Mouse (Mus musculus) stomach, embryonic 16.5 days (tissue): ENCODE results near the gene Reps2. TPM values are rescaled to one million over a fixed set of nuclear protein-coding genes. Genes with fewer than 3 reads are reported as not detected.

Source experiments
- ATAC-seq: fragments of 200-750 bp; cut with Nextera tagmentation; 2 replicates; pipeline ENCODE4 v1.8.0; 2017; ENCODE audit warnings: moderate number of reproducible peaks, moderate TSS enrichment; ENCODE audit not compliant: insufficient read depth, low FRiP score
- H3K27ac ChIP-seq: fragments of 300-500 bp; sonication (generic); 2 replicates; pipeline ENCODE4 v1.5.1; 2014; ENCODE audit warnings: low read length
- H3K27me3 ChIP-seq: fragments of 300-500 bp; sonication (generic); 2 replicates; pipeline ENCODE4 v1.6.1; 2014; ENCODE audit warnings: low read length, control low read depth, mixed read lengths; ENCODE audit not compliant: control insufficient read depth, insufficient read depth
- H3K36me3 ChIP-seq: fragments of 300-500 bp; sonication (generic); 2 replicates; pipeline ENCODE4 v1.6.1; 2014; ENCODE audit warnings: low read length; ENCODE audit not compliant: control insufficient read depth, insufficient read depth
- H3K4me1 ChIP-seq: fragments of 300-500 bp; sonication (generic); 2 replicates; pipeline ENCODE4 v1.6.1; 2014; ENCODE audit warnings: low read length, control low read depth, mixed read lengths; ENCODE audit not compliant: control insufficient read depth, insufficient read depth
- H3K4me2 ChIP-seq: fragments of 300-500 bp; sonication (generic); 2 replicates; pipeline ENCODE4 v1.6.1; 2014; ENCODE audit warnings: low read depth, low read length, mixed read lengths
- H3K4me3 ChIP-seq: fragments of 300-500 bp; sonication (generic); replicated peaks from 2 replicates; pipeline ENCODE4 v1.5.1; 2014; ENCODE audit warnings: mild to moderate bottlenecking, low read length
- H3K9ac ChIP-seq: fragments of 300-500 bp; sonication (generic); 2 replicates; pipeline ENCODE4 v1.6.1; 2014; ENCODE audit warnings: low read length
- H3K9me3 ChIP-seq: fragments of 300-500 bp; sonication (generic); replicated peaks from 2 replicates; pipeline ENCODE4 v1.6.1; 2016; ENCODE audit warnings: low read length, control low read depth; ENCODE audit not compliant: control insufficient read depth
- WGBS: fragments of 180-500 bp; shearing (Covaris S2); extraction: QIAGEN DNeasy Blood & Tissue Kit; methylation state at CpG from one replicate; pipeline ENCODE4 v1.1.7; 2014; 5-methylcytosine and 5-hydroxymethylcytosine counted together
- polyA plus RNA-seq: library from polyadenylated mRNA; unstranded; fragments of >200 nt; fragmentation: Nextera tagmentation; extraction: Ambion mirVana; gene quantifications from 2 replicates; pipeline ENCODE4 v1.2.1, GENCODE M21; 2015

Gene Reps2
- 1.2 and 1.5 TPM in 2 replicates for polyA plus RNA-seq

DNA sequence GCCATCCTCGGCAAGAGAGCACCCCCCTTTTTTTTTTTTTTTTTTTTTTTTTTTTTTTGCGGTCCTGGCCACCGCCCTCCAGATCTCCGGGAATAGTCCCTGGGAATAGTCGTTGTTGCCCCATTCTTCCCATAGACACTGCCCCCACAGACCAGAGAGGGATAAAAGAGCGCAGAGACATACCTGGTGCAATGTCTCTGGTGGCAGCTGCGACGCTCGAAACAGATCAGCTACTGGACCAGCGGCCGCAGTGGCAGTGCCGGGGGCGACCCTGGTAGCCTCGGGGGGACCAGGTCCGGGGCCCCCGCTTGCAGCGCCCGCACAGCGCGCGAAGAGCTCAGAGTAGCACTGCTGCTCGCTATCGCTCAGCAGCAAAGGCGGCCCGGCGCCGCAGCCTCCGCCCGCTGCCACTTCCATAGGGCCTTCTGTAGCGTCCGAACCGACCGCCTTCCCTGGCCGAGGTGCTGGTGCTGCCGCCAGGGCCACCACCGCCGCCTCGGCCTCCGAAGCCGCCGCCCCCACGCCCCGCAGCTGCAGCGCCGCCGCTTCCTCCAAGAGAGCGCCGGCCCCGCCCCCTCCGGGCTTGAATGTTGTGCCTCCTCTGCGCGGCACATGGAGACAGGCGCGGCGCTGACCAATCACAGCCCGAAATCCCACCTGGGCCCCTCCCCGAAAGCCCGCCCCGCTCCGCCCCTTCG lies at the start of gene Reps2:
TSS of gene Reps2 (minus strand) at position 559 of the 698 bp plus-strand sequence.
- H3K4me3 ChIP-seq = peak within 1 kb of the TSS; percentile 56
- no peaks in the 10 kb centered on the region for H3K4me1 ChIP-seq
- 0 out of 2 replicates have a peak, but pooled peaks cover 3% of the 10 kb centered on the region for H3K27me3 ChIP-seq
- H3K27ac ChIP-seq = no peak within 1 kb of the TSS
- peak within 1 kb of the TSS; percentile 74 for H3K4me2 ChIP-seq
- ATAC-seq = peak; percentile 96
- no peaks in the 10 kb centered on the region for H3K9me3 ChIP-seq
- H3K36me3 ChIP-seq = no peaks in the 10 kb centered on the region
- 23% methylated on average over 39 of the region's 61 CpGs for WGBS
- H3K9ac ChIP-seq = peak within 1 kb of the TSS; percentile 69

DNA sequence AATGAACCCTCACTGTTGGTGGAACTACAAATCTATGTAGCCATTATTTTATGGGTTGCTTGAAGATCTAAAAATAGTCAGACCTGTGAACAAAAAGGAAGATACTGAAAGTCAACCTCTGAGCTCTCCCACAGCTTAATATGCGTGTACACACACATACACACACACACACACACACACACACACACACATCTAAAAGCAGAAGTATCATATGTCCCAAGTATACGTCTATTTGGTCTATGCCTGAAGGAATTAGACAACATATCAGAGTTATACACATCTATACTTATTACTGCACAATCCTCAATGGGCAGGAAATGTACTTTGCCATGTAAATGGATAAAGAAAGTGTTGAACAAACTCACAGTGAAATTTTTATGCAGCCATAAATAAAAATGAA lies 47.8 kb upstream of the Reps2 start:
- WGBS = 66% methylated on average over 2 of the region's 2 CpGs
- Histone ChIP-seq H3K4me2 (no peak overlapping the region), H3K4me1 (no peaks in the 10 kb centered on the region), H3K27ac (no peak overlapping the region), H3K27me3 (no peaks in the 10 kb centered on the region), H3K4me3 (no peak overlapping the region), H3K9me3 (no peaks in the 10 kb centered on the region), H3K9ac (no peak overlapping the region), H3K36me3 (no peaks in the 10 kb centered on the region)
- no peak for ATAC-seq

DNA sequence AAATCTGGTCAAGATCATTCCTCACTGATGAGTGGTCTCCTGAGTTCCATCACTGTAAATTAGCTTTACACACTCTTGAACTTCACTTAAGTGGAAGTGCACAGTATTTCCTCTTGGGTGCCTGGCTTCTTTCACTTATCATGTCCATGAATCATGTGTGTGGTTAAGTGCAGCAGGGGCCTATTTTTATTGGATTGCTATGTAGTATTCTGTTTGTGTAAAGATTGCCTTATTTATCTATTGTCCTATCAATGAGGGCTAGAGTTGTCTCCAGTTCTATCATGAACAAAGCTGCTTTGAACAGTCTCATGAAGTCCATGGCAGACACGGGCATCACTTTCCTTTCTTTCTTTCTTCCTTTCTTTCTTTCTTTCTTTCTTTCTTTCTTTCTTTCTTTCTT lies 41.9 kb upstream of the Reps2 start:
- H3K9me3 ChIP-seq = no peaks in the 10 kb centered on the region
- H3K9ac ChIP-seq = no peak overlapping the region
- no peak for ATAC-seq
- no peak overlapping the region for H3K4me3 ChIP-seq
- 83% methylated on average over 1 of the region's 1 CpGs for WGBS
- no peaks in the 10 kb centered on the region for H3K4me1 ChIP-seq
- H3K27ac ChIP-seq = no peak overlapping the region
- H3K4me2 ChIP-seq = no peak overlapping the region
- no peaks in the 10 kb centered on the region for H3K36me3 ChIP-seq
- H3K27me3 ChIP-seq = no peaks in the 10 kb centered on the region

DNA sequence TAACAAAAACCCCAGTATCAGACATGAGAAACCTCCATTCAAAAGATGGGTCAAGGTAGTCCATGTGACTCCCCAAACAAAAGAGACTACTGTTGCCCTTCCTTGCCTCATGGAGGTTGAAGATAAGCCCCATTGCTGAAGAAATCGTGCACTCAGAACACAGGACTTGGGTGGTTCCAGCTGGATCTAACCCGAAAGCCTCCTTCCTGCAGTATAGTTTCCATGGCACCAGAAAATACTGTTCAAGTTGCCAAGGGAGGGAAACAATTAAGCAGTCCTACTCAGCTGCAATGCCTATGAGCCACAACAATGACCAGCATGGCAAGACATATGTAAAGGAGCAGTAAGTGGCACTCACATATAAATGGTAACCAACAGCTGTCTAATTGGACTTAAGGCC lies 36.1 kb upstream of the Reps2 start:
- no peaks in the 10 kb centered on the region for H3K27me3 ChIP-seq
- H3K9ac ChIP-seq = no peak overlapping the region
- no peak overlapping the region for H3K4me3 ChIP-seq
- no peak overlapping the region for H3K27ac ChIP-seq
- 84% methylated on average over 2 of the region's 2 CpGs for WGBS
- H3K9me3 ChIP-seq = no peaks in the 10 kb centered on the region
- ATAC-seq = no peak
- H3K36me3 ChIP-seq = no peaks in the 10 kb centered on the region
- H3K4me1 ChIP-seq = no peaks in the 10 kb centered on the region
- H3K4me2 ChIP-seq = no peak overlapping the region

DNA sequence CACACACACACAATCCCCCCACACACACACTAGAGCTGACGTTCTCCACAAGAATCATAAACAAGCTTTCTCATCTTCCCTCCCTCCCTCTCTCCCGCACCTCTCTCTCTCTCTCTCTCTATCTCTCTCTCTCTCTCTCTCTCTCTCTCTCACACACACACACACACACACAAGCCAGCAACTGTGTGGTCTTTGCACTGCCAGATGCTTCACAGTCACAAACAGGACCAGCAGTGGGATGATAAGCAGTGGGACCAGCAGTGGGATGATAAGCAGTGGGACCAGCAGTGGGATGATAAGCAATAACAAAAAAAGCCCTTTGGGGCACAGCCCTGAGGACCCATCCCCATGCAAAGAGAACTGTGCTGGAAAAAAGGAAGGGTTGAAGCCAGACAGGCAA lies 35.4 kb upstream of the Reps2 start:
- 69% methylated on average over 2 of the region's 2 CpGs for WGBS
- no peak overlapping the region for H3K27ac ChIP-seq
- H3K4me1 ChIP-seq = no peaks in the 10 kb centered on the region
- no peaks in the 10 kb centered on the region for H3K36me3 ChIP-seq
- ATAC-seq = no peak
- no peaks in the 10 kb centered on the region for H3K9me3 ChIP-seq
- H3K27me3 ChIP-seq = no peaks in the 10 kb centered on the region
- H3K9ac ChIP-seq = no peak overlapping the region
- no peak overlapping the region for H3K4me3 ChIP-seq
- H3K4me2 ChIP-seq = no peak overlapping the region

DNA sequence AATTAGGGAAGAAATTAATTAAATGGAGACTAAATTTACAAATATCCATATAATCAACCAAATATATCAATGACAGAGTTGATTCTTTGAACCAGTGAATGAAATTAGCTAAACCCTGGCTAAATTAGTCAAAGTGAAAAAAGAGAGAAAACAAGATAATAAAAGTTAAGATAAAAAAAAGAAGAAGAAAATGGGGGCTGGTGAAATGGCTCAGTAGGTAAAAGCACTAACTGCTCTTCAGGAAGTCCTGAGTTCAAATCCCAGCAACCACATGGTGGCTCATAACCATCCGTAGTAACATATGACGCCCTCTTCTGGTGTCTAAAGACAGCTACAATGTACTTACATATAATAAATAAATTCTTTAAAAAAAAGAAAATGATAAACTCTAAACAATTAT lies 22.7 kb upstream of the Reps2 start:
- no peaks in the 10 kb centered on the region for H3K36me3 ChIP-seq
- H3K4me2 ChIP-seq = no peak overlapping the region
- no peak overlapping the region for H3K4me3 ChIP-seq
- H3K9ac ChIP-seq = no peak overlapping the region
- H3K27me3 ChIP-seq = peaks cover 4% of the 10 kb centered on the region; the same call in 1 of the 2 replicates
- no peak for ATAC-seq
- no peak overlapping the region for H3K27ac ChIP-seq
- WGBS = 69% methylated on average over 2 of the region's 2 CpGs
- no peaks in the 10 kb centered on the region for H3K4me1 ChIP-seq
- H3K9me3 ChIP-seq = no peaks in the 10 kb centered on the region

DNA sequence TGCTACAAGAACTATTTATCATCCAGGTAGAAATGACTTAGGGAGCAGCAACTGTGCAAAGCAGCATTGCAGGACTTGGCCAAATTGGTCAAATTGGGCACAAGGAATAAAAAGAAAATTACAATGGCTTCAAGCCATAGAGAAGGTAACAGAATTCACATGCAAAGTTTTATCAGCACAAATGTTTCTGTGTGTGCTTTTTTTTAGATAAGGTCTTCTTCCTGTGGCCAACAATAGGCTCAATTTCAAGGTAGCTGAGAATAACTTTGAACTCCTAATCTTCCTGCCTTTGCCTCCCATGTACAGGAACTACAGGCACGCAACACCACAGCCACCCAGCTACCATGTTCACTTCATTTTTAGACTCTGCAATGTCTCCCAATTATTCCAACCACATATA lies 16.7 kb upstream of the Reps2 start:
- Histone ChIP-seq H3K4me3 (no peak overlapping the region), H3K4me2 (no peak overlapping the region), H3K4me1 (no peaks in the 10 kb centered on the region), H3K9ac (no peak overlapping the region), H3K27ac (no peak overlapping the region), H3K27me3 (peaks cover 4% of the 10 kb centered on the region; the same call in 1 of the 2 replicates), H3K36me3 (no peaks in the 10 kb centered on the region), H3K9me3 (no peaks in the 10 kb centered on the region)
- 83% methylated on average over 1 of the region's 1 CpGs for WGBS
- no peak for ATAC-seq

DNA sequence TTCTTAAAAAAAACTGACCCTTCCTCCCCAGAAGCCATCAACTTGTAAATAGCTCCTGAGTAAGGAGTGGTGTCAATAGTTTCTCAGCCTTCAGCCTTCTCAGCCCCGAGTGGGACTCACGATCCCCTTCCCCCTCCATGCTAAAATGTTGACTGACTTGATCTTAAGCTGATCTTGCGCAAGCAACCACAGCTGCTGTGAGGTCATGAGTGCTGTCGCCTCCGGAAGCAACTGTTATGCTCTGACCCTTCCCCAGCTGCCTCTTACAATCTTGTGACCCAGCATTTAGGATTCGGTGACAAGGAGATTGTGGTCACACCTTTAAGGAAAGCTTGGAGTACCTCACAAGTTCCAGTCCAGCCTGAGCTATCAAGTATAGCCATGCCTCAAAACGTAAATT lies 10.1 kb upstream of the Reps2 start:
- no peak overlapping the region for H3K9ac ChIP-seq
- no peak overlapping the region for H3K27ac ChIP-seq
- no peak for ATAC-seq
- H3K4me3 ChIP-seq = no peak overlapping the region
- H3K27me3 ChIP-seq = no peaks in the 10 kb centered on the region
- 81% methylated on average over 7 of the region's 7 CpGs for WGBS
- H3K9me3 ChIP-seq = no peaks in the 10 kb centered on the region
- no peaks in the 10 kb centered on the region for H3K36me3 ChIP-seq
- H3K4me2 ChIP-seq = no peak overlapping the region
- H3K4me1 ChIP-seq = no peaks in the 10 kb centered on the region

DNA sequence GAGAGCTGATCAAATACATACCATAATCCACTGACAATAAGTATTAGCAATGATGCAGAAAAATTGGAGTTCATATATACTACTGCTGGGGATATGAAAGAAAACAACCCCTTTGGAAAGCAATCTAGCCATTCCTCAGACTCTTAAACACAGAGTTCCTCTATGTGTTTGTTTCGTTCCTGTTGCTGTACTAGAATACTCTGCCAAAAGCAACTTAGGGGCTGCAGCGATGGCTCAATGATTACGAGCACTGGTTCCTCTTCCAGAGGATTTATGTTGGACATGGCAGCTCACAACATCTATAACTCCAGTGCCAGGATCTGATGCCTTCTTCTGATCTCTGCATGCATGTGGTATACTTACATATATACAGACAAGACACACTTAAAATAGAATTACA lies 9.0 kb upstream of the Reps2 start:
- Histone ChIP-seq H3K27ac (no peak overlapping the region), H3K9me3 (no peaks in the 10 kb centered on the region), H3K4me3 (no peak overlapping the region), H3K4me1 (no peaks in the 10 kb centered on the region), H3K4me2 (no peak overlapping the region), H3K9ac (no peak overlapping the region), H3K27me3 (0 out of 2 replicates have a peak, but pooled peaks cover 3% of the 10 kb centered on the region), H3K36me3 (no peaks in the 10 kb centered on the region)
- ATAC-seq = no peak
- WGBS = 84% methylated on average over 3 of the region's 3 CpGs
